Mouse (Mus musculus) embryonic facial prominence, embryonic 15.5 days (tissue): ENCODE data around the gene Pxt1. TPM values are rescaled to one million over a fixed set of nuclear protein-coding genes. Genes with fewer than 3 reads are reported as not detected.

Experiments
- ATAC-seq: fragments of 200-750 bp; cut with Nextera tagmentation; 2 replicates; pipeline ENCODE4 v1.8.0; 2017; ENCODE audit warnings: low read depth, moderate TSS enrichment; ENCODE audit not compliant: insufficient number of reproducible peaks, low FRiP score, low TSS enrichment
- H3K27ac ChIP-seq: fragments of 300-500 bp; sonication (generic); replicated peaks from 2 replicates; pipeline ENCODE4 v1.5.1; 2015; ENCODE audit warnings: mild to moderate bottlenecking, inconsistent platforms
- H3K27me3 ChIP-seq: fragments of 300-500 bp; sonication (generic); 2 replicates; pipeline ENCODE4 v1.6.1; 2015; ENCODE audit warnings: inconsistent platforms
- H3K36me3 ChIP-seq: fragments of 300-500 bp; sonication (generic); 2 replicates; pipeline ENCODE4 v1.6.1; 2015; ENCODE audit warnings: mild to moderate bottlenecking, inconsistent platforms
- H3K4me1 ChIP-seq: fragments of 300-500 bp; sonication (generic); 2 replicates; pipeline ENCODE4 v1.6.1; 2015; ENCODE audit warnings: inconsistent platforms
- H3K4me2 ChIP-seq: fragments of 300-500 bp; sonication (generic); replicated peaks from 2 replicates; pipeline ENCODE4 v1.6.1; 2015; ENCODE audit warnings: mild to moderate bottlenecking, inconsistent platforms
- H3K4me3 ChIP-seq: fragments of 300-500 bp; sonication (generic); replicated peaks from 2 replicates; pipeline ENCODE4 v1.5.1; 2015; ENCODE audit warnings: mild to moderate bottlenecking, inconsistent platforms
- H3K9ac ChIP-seq: fragments of 300-500 bp; sonication (generic); 2 replicates; pipeline ENCODE4 v1.6.1; 2015; ENCODE audit warnings: inconsistent platforms
- H3K9me3 ChIP-seq: fragments of 300-500 bp; sonication (generic); replicated peaks from 2 replicates; pipeline ENCODE4 v1.6.1; 2016; ENCODE audit warnings: inconsistent platforms
- WGBS: fragments of 180-500 bp; shearing (Covaris S2); methylation state at CpG from one replicate; pipeline ENCODE4 v1.1.7; 2015; 5-methylcytosine and 5-hydroxymethylcytosine counted together
- polyA plus RNA-seq: library from polyadenylated mRNA; unstranded; fragments of >200 nt; fragmentation: Nextera tagmentation; extraction: Ambion mirVana; gene quantifications from 2 replicates; pipeline ENCODE4 v1.2.1, GENCODE M21; 2015

Gene Pxt1
- polyA plus RNA-seq, 1 experiment from 2014 or later, result 0.21 TPM

DNA sequence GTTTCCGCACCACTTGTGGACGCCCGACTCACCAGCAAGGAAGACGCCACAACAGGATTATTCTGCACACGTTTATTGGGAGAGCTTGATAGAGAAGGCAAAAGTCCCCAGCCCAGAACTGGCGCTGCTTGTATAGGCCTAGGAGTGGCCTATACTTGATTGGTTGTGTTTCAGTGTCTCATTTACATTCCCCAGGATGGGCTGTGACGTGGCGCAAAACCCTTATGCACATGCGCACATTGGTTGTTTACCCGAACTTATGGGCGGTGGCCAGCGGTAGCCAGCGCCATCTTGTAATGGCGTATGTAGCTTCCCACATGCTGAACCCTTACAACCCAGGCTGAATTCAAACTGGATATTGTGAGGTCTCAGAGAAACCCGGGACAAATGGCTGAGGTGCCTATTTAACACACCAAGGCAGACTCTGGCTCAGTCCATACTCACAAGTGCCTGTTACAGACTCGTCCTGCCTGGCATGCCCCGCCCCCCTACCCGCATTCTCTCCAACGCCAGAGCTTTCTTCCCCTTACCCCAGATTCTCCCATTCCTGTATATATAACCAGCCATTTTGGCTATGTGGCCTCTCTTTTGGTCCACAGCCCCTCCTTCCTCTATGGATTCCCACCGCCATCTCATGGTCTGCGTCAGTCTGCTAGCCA lies 48.3 kb downstream of the Pxt1 start:
- Histone ChIP-seq H3K9me3 (no peaks in the 10 kb centered on the region), H3K4me1 (0 out of 2 replicates have a peak, but pooled peaks cover 3% of the 10 kb centered on the region), H3K27ac (no peak overlapping the region), H3K4me2 (no peak overlapping the region), H3K9ac (no peak overlapping the region), H3K36me3 (no peaks in the 10 kb centered on the region), H3K27me3 (no peaks in the 10 kb centered on the region), H3K4me3 (no peak overlapping the region)
- 93% methylated on average over 21 of the region's 21 CpGs for WGBS
- no peak for ATAC-seq

DNA sequence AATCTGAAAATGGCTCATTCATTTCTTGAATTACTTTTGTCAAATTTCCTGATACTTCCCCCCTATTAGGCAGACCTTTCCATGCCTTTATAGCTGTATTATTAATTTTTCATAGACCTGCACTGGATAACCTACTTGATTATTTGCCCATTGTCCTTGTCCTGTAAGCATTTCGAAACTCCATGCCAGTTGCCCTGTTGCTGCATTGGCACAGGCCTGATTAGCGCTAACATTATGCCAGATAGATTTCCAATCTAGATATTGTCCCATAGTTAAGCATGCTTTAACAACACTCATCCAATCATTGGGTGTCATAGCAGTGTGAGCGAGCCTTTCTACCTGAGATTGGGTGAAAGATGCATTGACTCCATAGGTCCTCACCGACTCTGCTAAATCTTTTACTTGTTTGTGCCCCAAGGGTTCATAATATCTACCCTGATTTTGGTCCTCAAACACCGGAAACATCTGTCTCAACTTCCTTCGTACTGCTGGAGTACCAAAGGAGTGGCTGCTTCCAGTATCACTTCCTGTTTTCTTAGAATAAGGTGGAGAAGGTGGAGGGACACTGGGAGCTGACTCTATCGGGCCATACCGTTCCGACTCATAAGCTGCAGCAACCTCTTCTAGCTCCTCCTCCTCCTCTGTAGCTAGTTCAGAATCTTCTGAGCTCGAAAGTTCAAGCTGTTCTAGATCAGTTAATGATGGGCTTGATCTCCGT lies 49.4 kb downstream of the Pxt1 start:
- no peak for ATAC-seq
- Histone ChIP-seq H3K9me3 (no peaks in the 10 kb centered on the region), H3K4me3 (no peak overlapping the region), H3K4me2 (no peak overlapping the region), H3K36me3 (no peaks in the 10 kb centered on the region), H3K27ac (no peak overlapping the region), H3K9ac (no peak overlapping the region), H3K27me3 (no peaks in the 10 kb centered on the region), H3K4me1 (0 out of 2 replicates have a peak, but pooled peaks cover 3% of the 10 kb centered on the region)
- WGBS, result 79% methylated on average over 11 of the region's 11 CpGs

DNA sequence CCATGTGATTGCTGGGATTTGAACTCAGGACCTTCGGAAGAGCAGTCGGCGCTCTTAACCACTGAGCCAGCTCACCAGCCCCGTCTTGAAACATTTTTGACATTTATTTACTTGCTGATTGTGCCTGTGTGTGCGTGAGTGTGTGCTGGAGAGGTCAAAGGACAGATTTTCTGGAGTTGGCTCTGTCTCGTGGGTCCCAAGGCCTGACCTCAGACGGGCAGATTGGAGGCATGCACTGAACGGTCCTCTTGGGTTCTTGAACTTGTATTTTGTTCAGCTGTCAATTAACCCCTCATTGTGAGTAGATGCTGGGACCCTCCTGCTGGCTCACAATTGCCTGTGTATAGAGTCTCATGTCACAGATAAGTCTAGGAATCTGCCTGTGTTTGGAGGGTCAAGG lies 57.4 kb downstream of the Pxt1 start:
- Histone ChIP-seq H3K4me3 (no peak overlapping the region), H3K9me3 (no peaks in the 10 kb centered on the region), H3K9ac (no peak overlapping the region), H3K27me3 (peaks cover 3% of the 10 kb centered on the region; the same call in 1 of the 2 replicates), H3K4me2 (no peak overlapping the region), H3K4me1 (0 out of 2 replicates have a peak, but pooled peaks cover 3% of the 10 kb centered on the region), H3K27ac (no peak overlapping the region), H3K36me3 (no peaks in the 10 kb centered on the region)
- ATAC-seq, result no peak
- WGBS, result 80% methylated on average over 8 of the region's 8 CpGs

DNA sequence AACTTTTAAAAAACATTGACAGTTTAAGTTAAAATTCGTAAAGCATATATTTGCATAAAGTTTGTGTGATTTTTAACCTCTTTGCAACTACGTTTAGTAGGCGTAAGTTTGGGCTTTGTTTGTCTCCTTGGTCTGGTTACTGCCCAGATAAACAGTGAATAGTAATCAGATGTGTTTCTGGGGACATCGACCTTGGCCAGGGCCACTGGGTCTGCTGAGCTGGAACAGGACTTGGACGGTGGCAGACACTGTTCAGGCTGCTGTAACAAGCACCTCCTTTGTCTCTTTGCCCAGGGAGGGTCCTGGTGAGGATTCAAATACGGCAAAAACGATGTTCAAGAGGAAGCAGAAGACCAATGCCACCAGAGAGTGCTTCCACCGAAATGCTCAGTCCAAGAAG lies 58.4 kb downstream of the Pxt1 start:
- no peaks in the 10 kb centered on the region for H3K36me3 ChIP-seq
- ATAC-seq, result no peak
- H3K9me3 ChIP-seq, result no peaks in the 10 kb centered on the region
- H3K27me3 ChIP-seq, result peaks cover 5% of the 10 kb centered on the region; the same call in 1 of the 2 replicates
- 81% methylated on average over 8 of the region's 8 CpGs for WGBS
- peaks cover 4% of the 10 kb centered on the region for H3K4me1 ChIP-seq
- H3K4me3 ChIP-seq, result no peak overlapping the region
- no peak overlapping the region for H3K4me2 ChIP-seq
- no peak overlapping the region for H3K27ac ChIP-seq
- H3K9ac ChIP-seq, result no peak overlapping the region

Other genes starting within 250 kb of the Pxt1 start
- gene AC170998.1, start 217.8 kb downstream of the Pxt1 start, polyA plus RNA-seq, result 2.3 and 3.4 TPM in 2 replicates
- gene Mapk13, start 174.5 kb downstream of the Pxt1 start, polyA plus RNA-seq, result 107 and 118 TPM in 2 replicates
- gene Brpf3, start 142.8 kb downstream of the Pxt1 start, polyA plus RNA-seq, result 11.2 and 13.4 TPM in 2 replicates
- gene Pnpla1, start 85.4 kb downstream of the Pxt1 start, polyA plus RNA-seq, result 6.7 and 7.9 TPM in 2 replicates
- 0.28 and 0.45 TPM in 2 replicates for gene 4930539E08Rik, start 28.5 kb downstream of the Pxt1 start, polyA plus RNA-seq
- gene Kctd20, start 8.1 kb upstream of the Pxt1 start, polyA plus RNA-seq, result 88.2 and 90.9 TPM in 2 replicates
- gene Stk38, start 64.2 kb upstream of the Pxt1 start, polyA plus RNA-seq, result 111 and 122 TPM in 2 replicates
- gene Srsf3, start 88.8 kb upstream of the Pxt1 start, polyA plus RNA-seq, result 485 and 487 TPM in 2 replicates
- gene Cdkn1a, start 147.1 kb upstream of the Pxt1 start, polyA plus RNA-seq, result 347 and 357 TPM in 2 replicates
- gene Rab44, start 170.3 kb upstream of the Pxt1 start, polyA plus RNA-seq, result 3.4 and 4.5 TPM in 2 replicates